Mouse (Mus musculus) right cerebral cortex, postnatal 10 days (tissue): ENCODE data around the gene Rasl12.

Source experiments
- DNase-seq, 2 experiments: peaks; one replicate each; pipeline ENCODE4 v3.0.0; 2021; ENCODE audit warnings: low spot score in 2 of 2

Rasl12 gene

GRCm38 (mm10) chr9:65435671-65436301, 37.5 kb downstream of the Rasl12 start, which contains the start of gene Mtfmt:
Gene Mtfmt (plus strand): TSS chr9:65435782.
- peak; percentile 94 to 95 for DNase-seq

GRCm38 (mm10) chr9:65444692-65445091, 46.4 kb downstream of the Rasl12 start:
- no peak for DNase-seq

GRCm38 (mm10) chr9:65447951-65448350, 49.6 kb downstream of the Rasl12 start:
- DNase-seq, result no peak

- DNase-seq, result no peak
These were observed 60.7 kb downstream of the Rasl12 start for GRCm38 (mm10) chr9:65458975-65459374.

GRCm38 (mm10) chr9:65460198-65460597, 61.9 kb downstream of the Rasl12 start:
- DNase-seq, result no peak

GRCm38 (mm10) chr9:65460732-65461442, 62.6 kb downstream of the Rasl12 start, which contains the start of gene Spg21:
Gene Spg21 (plus strand): TSS chr9:65460947.
- peak; percentile 96 to 97 for DNase-seq

GRCm38 (mm10) chr9:65462544-65462943, 64.2 kb downstream of the Rasl12 start:
- no peak for DNase-seq

GRCm38 (mm10) chr9:65464161-65464560, 65.9 kb downstream of the Rasl12 start:
- DNase-seq, result peak in 1 of 2 experiments; percentile 44
